Mouse (Mus musculus) lung, embryonic 14.5 days (tissue): ENCODE data around the gene Lhpp. TPM values are rescaled to one million over a fixed set of nuclear protein-coding genes. Genes with fewer than 3 reads are reported as not detected.
A peak's percentile ranks its signal among the peaks of the same experiment; 100 is the strongest.

Source experiments
- ATAC-seq: fragments of 200-750 bp; cut with Nextera tagmentation; 2 replicates; pipeline ENCODE4 v1.8.0; 2017; ENCODE audit warnings: mild to moderate bottlenecking, moderate TSS enrichment, moderate library complexity; ENCODE audit not compliant: insufficient read depth
- DNase-seq: peaks from one replicate; pipeline ENCODE4 v3.0.0-alpha.2; 2015
- H3K27ac ChIP-seq: fragments of 300-500 bp; sonication (generic); 2 replicates; pipeline ENCODE4 v1.5.1; 2014; ENCODE audit warnings: low read depth, mild to moderate bottlenecking, moderate library complexity
- H3K27me3 ChIP-seq: fragments of 300-500 bp; sonication (generic); 2 replicates; pipeline ENCODE4 v1.6.1; 2014; ENCODE audit warnings: low read length, control low read depth; ENCODE audit not compliant: insufficient read depth
- H3K36me3 ChIP-seq: fragments of 300-500 bp; sonication (generic); 2 replicates; pipeline ENCODE4 v1.6.1; 2014; ENCODE audit warnings: control low read depth; ENCODE audit not compliant: insufficient read depth
- H3K4me1 ChIP-seq: fragments of 300-500 bp; sonication (generic); 2 replicates; pipeline ENCODE4 v1.6.1; 2014; ENCODE audit warnings: antibody characterized with exemption, control low read depth; ENCODE audit not compliant: insufficient read depth
- H3K4me2 ChIP-seq: fragments of 300-500 bp; sonication (generic); 2 replicates; pipeline ENCODE4 v1.6.1; 2014; ENCODE audit warnings: mild to moderate bottlenecking
- H3K4me3 ChIP-seq: fragments of 300-500 bp; sonication (generic); 2 replicates; pipeline ENCODE4 v1.5.1; 2014; ENCODE audit warnings: low read depth, low read length
- H3K9ac ChIP-seq: fragments of 300-500 bp; sonication (generic); 2 replicates; pipeline ENCODE4 v1.6.1; 2014
- H3K9me3 ChIP-seq: fragments of 300-500 bp; sonication (generic); 2 replicates; pipeline ENCODE4 v1.6.1; 2016; ENCODE audit warnings: low read depth, low read length, control low read depth
- CTCF ChIP-seq: IDR thresholded peaks from 2 replicates; pipeline ENCODE4 v1.5.1; 2016; ENCODE audit warnings: antibody characterized with exemption, low read depth
- WGBS: fragments of 180-500 bp; shearing (Covaris S2); extraction: QIAGEN DNeasy Blood & Tissue Kit; methylation state at CpG from one replicate; pipeline ENCODE4 v1.1.7; 2014; 5-methylcytosine and 5-hydroxymethylcytosine counted together
- polyA plus RNA-seq: library from polyadenylated mRNA; unstranded; fragments of >200 nt; fragmentation: Nextera tagmentation; extraction: Ambion mirVana; gene quantifications from 2 replicates; pipeline ENCODE4 v1.2.1, GENCODE M21; 2014

The Lhpp gene
- polyA plus RNA-seq, 1 experiment from 2014 or later: 22.8 TPM

- Histone ChIP-seq H3K9ac (no peak overlapping the region), H3K4me2 (no peak overlapping the region), H3K9me3 (no peaks in the 10 kb centered on the region), H3K4me1 (peaks cover 3% of the 10 kb centered on the region; the same call in 1 of the 2 replicates), H3K4me3 (no peak overlapping the region), H3K36me3 (no peaks in the 10 kb centered on the region), H3K27me3 (no peaks in the 10 kb centered on the region), H3K27ac (0 out of 2 replicates have a peak overlapping the region, but pooled peaks have one; percentile 36)
- no peak for TF ChIP-seq CTCF
- DNase-seq: no peak
- no peak for ATAC-seq
- WGBS: 87% methylated on average over 12 of the region's 12 CpGs
These were observed 112.2 kb downstream of the Lhpp start for GRCm38 (mm10) chr7:132722401-132723370.

DNA sequence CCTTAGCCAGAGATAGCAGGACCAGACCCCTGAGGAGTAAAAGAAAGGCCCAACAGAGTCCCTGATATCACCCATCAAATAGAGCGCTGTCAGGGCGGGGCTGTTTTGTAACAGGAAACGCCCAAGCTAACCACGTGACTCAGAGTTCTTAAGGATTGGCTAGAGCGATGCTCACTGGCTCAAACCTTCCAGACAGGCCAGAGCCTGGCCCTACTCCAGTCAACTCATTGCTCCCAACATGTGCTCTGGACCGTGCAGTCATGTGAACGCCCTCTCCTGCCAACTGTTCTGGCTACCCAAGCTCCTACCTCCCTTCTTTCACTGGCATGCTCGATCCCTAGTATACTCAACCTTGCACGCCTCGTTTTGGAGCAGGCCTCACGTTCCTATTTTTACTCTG lies 113.5 kb downstream of the Lhpp start:
- DNase-seq: peak; percentile 29
- no peaks in the 10 kb centered on the region for H3K27me3 ChIP-seq

DNA sequence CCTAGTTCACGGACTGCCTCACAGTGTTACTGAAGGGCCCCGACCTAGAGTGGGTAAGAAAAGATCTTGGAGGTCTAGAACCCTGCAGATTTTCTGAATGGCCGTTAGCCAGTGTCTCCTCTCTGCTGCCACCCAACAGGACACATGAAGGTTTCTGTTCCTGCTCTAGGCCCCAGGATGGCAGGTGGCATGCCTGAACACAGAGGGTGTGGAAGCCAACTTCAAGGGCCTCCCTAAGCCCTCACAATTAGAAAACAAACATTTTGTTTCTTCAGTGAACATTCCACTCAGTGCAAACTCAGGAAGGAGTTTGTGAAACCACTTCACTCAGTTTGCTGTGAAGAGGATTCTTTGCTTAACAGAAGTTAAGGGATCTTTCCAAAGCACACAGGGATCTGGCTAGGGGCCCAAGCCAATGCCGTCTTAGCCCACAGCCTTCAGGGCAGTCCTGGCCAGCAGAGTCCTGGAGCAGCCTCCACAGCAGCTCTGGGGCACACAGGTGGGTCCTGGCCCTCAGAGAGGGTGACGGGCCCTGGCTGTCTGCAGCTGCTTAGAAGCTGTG lies 114.1 kb downstream of the Lhpp start:
- no peak for TF ChIP-seq CTCF
- Histone ChIP-seq H3K9me3 (no peaks in the 10 kb centered on the region), H3K27me3 (no peaks in the 10 kb centered on the region), H3K4me3 (no peak overlapping the region), H3K27ac (peak overlapping the region; percentile 79), H3K9ac (no peak overlapping the region), H3K36me3 (0 out of 2 replicates have a peak, but pooled peaks cover 3% of the 10 kb centered on the region), H3K4me1 (peaks cover 3% of the 10 kb centered on the region; the same call in 1 of the 2 replicates), H3K4me2 (no peak overlapping the region)
- ATAC-seq (peak; percentile 78), DNase-seq (peak; percentile 73)
- 66% methylated on average over 5 of the region's 5 CpGs for WGBS

More for the DNA sequence above, 113.5 kb downstream of the Lhpp start:
- Histone ChIP-seq H3K9me3 (no peaks in the 10 kb centered on the region), H3K4me3 (no peak overlapping the region), H3K36me3 (0 out of 2 replicates have a peak, but pooled peaks cover 3% of the 10 kb centered on the region), H3K4me2 (no peak overlapping the region), H3K27ac (peak overlapping the region; percentile 79), H3K4me1 (peaks cover 3% of the 10 kb centered on the region; the same call in 1 of the 2 replicates), H3K9ac (no peak overlapping the region)
- WGBS: 82% methylated on average over 11 of the region's 11 CpGs
- TF ChIP-seq CTCF: no peak
- ATAC-seq: no peak

GRCm38 (mm10) chr7:132726106-132726861 lies 115.8 kb downstream of the Lhpp start:
- H3K36me3 ChIP-seq: 0 out of 2 replicates have a peak, but pooled peaks cover 3% of the 10 kb centered on the region
- no peaks in the 10 kb centered on the region for H3K9me3 ChIP-seq
- ATAC-seq (no peak), DNase-seq (no peak)
- TF ChIP-seq CTCF: no peak
- no peak overlapping the region for H3K4me2 ChIP-seq
- peaks cover 3% of the 10 kb centered on the region; the same call in 1 of the 2 replicates for H3K4me1 ChIP-seq
- no peak overlapping the region for H3K4me3 ChIP-seq
- no peaks in the 10 kb centered on the region for H3K27me3 ChIP-seq
- peak overlapping the region; percentile 43; the same call in 1 of the 2 replicates for H3K27ac ChIP-seq
- no peak overlapping the region for H3K9ac ChIP-seq
- WGBS: 60% methylated on average over 13 of the region's 13 CpGs

- Histone ChIP-seq H3K4me1 (peaks cover 3% of the 10 kb centered on the region; the same call in 1 of the 2 replicates), H3K4me2 (no peak overlapping the region), H3K27me3 (no peaks in the 10 kb centered on the region), H3K9ac (no peak overlapping the region), H3K4me3 (no peak overlapping the region), H3K36me3 (0 out of 2 replicates have a peak, but pooled peaks cover 3% of the 10 kb centered on the region), H3K27ac (no peak overlapping the region), H3K9me3 (no peaks in the 10 kb centered on the region)
- no peak for DNase-seq
- TF ChIP-seq CTCF: no peak
- 64% methylated on average over 4 of the region's 4 CpGs for WGBS
- no peak for ATAC-seq
These were observed 118.8 kb downstream of the Lhpp start for GRCm38 (mm10) chr7:132729093-132729831.

DNA sequence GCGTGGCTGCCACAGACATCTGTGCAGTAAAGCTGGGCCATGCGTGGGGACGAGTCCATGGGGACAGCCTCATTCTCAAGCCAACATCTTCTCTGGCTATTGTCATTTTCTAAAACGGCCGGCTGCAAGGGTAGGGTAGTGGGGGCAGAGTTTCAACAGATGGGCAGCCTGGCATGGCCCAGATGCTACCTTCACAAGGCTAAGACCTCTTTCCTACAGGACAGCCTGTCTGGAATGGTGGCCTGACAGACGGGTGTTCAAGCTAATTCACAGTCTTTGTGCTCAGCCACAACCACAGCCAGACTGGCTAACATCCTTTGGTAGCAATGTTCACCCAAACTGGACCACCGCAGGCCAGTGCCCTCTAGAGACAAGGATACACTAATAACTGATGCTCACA lies 120.1 kb downstream of the Lhpp start:
- no peak for DNase-seq
- H3K9me3 ChIP-seq: no peaks in the 10 kb centered on the region
- no peaks in the 10 kb centered on the region for H3K27me3 ChIP-seq
- WGBS: 79% methylated on average over 7 of the region's 7 CpGs
- H3K9ac ChIP-seq: no peak overlapping the region
- H3K4me2 ChIP-seq: no peak overlapping the region
- ATAC-seq: no peak
- H3K4me1 ChIP-seq: peaks cover 3% of the 10 kb centered on the region; the same call in 1 of the 2 replicates
- H3K27ac ChIP-seq: no peak overlapping the region
- 0 out of 2 replicates have a peak, but pooled peaks cover 3% of the 10 kb centered on the region for H3K36me3 ChIP-seq
- TF ChIP-seq CTCF: no peak
- H3K4me3 ChIP-seq: no peak overlapping the region
